Mouse (Mus musculus) adrenal gland, postnatal 36 days (tissue): Measurements from ENCODE around the gene Pde6c. TPM values are rescaled to one million over a fixed set of nuclear protein-coding genes. Genes with fewer than 3 reads are reported as not detected.

Experiments used
- DNase-seq, 2 experiments: peaks; one replicate each; pipeline ENCODE4 v3.0.0; 2021; ENCODE audit warnings: mixed read lengths in 1 of 2
- long read RNA-seq, 2 experiments: library from polyadenylated mRNA; stranded (forward); transcript quantifications; one replicate each; pipeline ENCODE4 v2.0.0; 2021; ENCODE audit warnings: borderline sequencing depth in 2 of 2
- total RNA-seq, 2 experiments: library from RNA; stranded (reverse); gene quantifications; 2 replicates each; pipeline ENCODE4 v1.2.3; 2021

Pde6c gene
- total RNA-seq: not detected
- long read RNA-seq, experiment 1: 0 reads
- long read RNA-seq, experiment 2, partial matches to known transcripts: 0 of 1 reads
- long read RNA-seq, experiment 2, other reads (novel, unspliced or antisense): 1 of 1 reads

DNA sequence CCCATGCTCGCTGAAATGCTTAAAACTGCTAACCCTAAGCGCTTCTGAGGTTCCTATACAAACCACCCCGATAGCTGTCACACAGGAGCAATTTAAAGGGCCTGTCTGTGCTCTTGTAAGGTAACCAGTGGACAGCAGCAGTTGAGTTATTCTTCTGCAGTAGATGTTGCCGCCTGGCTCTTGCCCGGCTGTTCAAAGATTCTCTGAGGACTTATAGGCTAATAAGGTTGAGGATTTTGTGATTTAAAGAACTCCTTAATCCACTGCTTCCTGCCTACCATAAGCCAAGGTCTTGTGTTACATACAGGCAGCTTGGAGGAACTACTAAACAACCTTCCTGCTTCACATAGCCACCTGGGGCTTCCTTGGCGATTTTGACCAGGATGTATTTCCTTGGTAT, at the start of gene Pde6c:
Gene Pde6c, plus strand, starts transcription at position 301 of the 400 bp plus-strand sequence.
- no peak for DNase-seq

DNA sequence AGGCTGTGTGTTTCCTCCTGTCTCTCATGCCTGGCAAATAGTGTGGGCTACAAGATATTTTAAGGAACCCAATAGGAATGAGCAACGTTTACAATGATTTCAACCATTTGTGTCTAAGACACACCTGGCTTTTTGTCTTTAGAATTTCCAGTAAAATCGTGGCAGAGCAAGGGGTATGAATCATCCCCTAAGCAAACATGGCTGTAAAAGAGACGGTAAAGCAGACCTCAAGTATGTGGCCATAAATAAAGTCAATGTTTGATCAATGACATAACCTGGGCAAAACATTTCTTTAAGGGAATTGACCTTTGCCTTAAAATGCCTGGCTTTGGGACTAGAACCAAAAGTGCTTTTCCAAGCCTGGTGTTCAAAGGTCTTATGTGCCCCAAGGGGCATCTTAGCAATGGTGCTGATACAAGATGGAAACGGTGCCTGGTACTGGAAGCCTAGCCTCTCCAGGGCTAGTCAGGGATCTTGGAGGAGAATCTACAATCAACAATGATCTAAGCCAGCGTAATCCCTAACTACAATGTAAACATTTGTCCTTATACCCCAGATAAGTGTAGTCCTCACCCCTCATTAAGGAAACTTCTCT, 49.6 kb upstream of the Pde6c start:
- DNase-seq: no peak

GRCm38 (mm10) chr19:38085841-38086240, 46.7 kb upstream of the Pde6c start:
- DNase-seq: no peak

DNA sequence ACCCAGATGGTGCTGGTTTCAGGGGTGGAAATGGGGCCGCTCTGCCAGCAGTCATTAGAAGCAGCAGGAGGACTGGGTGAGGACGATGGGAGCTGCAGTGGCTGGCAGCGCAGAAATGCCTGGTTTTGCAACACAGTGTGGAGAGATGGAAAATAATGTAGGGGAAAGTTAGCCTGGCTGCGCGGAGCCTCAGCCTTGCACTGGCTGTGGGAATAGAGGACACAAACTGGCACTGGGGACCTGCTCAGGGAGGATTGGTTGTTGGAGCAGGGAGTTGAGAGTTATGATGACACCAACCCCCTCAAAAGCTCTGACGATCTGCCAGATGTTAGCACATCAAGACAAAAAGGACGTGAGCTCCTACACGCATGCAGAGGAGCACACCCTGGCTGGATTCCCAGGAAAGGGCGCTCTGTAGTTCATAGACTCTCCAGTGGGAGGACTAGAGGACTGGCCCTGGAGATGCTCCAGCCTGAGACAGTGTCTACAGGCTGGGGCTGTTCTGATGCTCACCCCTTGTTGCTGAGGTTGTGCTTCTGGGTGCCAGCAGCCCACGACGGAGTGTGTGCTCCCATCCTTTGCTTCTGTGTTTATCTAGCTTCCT, 45.5 kb upstream of the Pde6c start:
- DNase-seq: peak; percentile 39 to 51

GRCm38 (mm10) chr19:38089358-38089757, 43.2 kb upstream of the Pde6c start:
- peak in 1 of 2 experiments; percentile 22 for DNase-seq

DNA sequence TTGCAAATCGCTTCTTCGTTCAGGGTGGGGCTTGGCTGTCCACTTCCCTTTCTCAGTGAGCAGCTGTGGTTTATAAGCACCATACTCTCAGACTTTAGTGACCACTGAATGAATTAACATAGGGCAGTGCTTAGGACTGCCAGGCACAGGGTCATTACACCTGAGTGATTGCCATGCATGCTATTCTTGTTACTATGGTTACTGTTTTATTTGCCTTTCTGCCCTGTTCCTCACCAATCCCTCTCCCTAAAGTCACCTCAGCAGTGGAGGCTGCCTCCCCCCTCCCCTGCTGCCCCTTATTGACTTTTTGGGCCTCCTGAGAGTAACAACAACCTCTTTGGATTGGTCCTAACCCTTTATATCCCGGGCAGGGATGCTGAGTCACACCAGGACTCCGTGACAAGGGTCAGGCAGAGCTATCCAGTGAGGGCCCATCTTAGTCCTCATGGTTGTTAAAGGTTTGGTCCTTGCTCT, 41.0 kb upstream of the Pde6c start:
- DNase-seq: no peak

DNA sequence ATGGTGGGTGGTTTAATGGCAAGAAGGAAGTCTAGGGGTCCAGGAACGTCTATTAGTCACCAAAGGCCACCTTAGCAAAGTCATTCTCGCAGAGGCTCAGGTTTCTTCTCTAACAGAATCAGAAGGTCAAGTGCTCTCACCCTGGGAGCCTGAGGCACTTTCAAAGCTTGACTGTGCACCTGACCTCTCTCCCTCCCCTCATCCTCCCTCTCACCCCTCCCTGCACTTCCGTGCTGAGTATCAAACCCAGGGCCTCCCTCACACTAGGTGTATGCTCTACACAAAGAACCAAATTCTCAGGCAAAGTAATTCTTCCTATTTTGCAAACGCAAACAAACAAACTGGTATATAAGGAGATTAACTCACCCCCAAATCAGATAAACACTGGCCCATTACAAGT, 36.4 kb upstream of the Pde6c start:
- DNase-seq: no peak

DNA sequence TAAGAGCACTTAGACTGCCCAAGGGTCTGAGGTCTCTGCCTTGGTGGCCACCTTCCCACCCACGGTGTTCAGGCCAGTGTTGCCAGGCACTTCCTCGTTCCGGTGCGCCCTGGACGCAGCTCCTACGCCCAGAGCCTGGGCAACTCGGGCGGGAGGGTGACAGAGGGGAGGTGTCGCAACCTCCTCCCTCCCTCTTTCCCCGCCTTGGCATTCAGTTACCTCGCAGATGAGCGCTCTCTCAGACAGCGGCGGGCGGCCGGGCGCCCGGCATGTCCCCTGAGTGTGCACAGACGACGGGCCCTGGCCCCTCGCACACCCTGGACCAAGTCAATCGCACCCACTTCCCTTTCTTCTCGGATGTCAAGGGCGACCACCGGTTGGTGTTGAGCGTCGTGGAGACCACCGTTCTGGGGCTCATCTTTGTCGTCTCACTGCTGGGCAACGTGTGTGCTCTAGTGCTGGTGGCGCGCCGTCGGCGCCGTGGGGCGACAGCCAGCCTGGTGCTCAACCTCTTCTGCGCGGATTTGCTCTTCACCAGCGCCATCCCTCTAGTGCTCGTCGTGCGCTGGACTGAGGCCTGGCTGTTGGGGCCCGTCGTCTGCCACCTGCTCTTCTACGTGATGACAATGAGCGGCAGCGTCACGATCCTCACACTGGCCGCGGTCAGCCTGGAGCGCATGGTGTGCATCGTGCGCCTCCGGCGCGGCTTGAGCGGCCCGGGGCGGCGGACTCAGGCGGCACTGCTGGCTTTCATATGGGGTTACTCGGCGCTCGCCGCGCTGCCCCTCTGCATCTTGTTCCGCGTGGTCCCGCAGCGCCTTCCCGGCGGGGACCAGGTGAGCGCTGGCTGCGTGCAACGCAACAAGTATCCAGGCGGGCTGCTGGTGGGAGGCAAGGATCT, 35.5 kb upstream of the Pde6c start, which contains the start of gene Ffar4:
Gene Ffar4, plus strand, starts transcription at position 214 of the 901 bp plus-strand sequence.
- peak; percentile 32 to 51 for DNase-seq

- DNase-seq: no peak
These were observed 24.7 kb upstream of the Pde6c start for GRCm38 (mm10) chr19:38107871-38108270.

GRCm38 (mm10) chr19:38109506-38110242, 22.9 kb upstream of the Pde6c start:
- no peak for DNase-seq

- DNase-seq: no peak
These were observed 21.5 kb upstream of the Pde6c start for GRCm38 (mm10) chr19:38111056-38111455.

DNA sequence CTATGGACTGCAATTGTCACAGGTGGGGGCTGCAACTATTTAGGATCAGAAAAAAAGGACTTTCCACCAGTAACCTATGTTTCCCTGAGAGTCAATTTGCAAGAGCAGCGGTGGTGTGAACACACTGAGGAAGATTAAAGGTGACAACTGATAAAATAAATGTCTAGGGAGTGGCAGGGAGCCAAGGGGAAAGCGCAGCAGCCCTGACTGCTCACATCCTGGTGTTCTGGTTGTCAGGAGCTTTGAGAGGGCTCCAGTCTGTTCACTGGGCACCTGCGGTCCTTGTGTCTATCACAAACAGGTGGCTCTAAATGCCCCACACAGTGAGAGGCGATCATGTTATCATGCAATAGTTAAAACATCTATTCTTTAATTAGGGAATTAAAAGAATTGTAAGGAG, 20.0 kb upstream of the Pde6c start:
- no peak for DNase-seq

- DNase-seq: no peak
These were observed 17.6 kb upstream of the Pde6c start for GRCm38 (mm10) chr19:38114834-38115491.

GRCm38 (mm10) chr19:38120123-38120760, 12.3 kb upstream of the Pde6c start:
- DNase-seq: no peak

DNA sequence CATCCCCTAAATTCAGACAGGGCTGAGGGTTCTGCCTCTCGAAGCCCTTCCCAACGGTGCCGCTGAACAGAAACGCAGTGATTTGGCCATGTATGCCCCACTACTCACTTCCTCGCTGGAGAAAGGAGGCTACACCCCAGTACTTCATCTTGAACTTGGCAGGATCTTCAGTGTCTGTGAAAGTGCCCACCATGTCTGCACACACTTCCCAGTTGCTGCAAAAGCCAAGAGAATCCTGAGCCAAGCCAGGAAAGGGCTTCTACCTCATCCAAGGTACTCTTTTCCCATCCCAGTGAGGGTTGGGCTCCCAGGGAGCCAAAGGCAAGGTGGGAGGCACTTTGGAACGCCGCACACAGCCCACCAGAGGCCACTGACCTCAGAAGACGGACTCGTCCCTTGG, 8.7 kb upstream of the Pde6c start:
- DNase-seq: no peak

DNA sequence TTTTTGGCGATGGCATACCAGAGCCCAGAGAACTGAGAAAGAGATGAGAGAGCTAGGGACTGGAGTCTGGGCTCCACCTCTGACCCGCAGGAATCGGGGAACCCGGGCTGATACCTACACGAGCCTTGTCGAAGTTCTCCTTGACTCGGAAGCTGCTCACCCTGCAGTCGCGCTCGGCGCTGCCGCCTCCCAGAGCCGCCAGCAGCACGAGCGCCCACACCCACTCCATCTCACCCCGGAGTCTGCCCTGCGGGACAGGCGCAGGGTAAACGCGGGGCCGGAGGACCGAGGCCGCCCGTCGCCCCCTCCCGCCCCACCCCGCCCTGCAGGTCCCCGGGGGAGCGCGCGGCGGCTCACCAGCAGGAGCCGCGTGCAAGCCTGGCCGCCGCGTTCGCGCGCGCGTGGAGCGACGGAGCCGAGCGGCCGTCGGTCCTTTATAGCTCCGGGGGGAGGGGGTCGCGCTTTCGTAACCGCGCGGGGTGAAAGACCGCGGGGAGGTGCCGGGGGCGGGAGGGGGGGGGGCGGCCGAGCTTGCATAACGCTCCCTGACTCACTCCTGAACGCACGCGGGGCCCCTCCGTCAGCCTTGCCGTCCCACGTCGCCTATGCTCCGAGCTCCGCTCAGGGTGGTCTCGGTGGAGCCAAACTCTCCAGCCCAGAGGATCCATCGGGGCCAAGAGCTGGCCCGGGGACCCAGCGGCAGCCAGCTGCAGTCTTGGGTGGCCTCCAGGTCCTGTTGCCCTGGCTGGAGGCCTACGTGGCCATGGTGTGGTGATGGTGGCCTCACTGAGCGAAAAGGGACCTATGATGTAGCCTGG, 8.0 kb upstream of the Pde6c start:
- DNase-seq: peak; percentile 27 to 44

DNA sequence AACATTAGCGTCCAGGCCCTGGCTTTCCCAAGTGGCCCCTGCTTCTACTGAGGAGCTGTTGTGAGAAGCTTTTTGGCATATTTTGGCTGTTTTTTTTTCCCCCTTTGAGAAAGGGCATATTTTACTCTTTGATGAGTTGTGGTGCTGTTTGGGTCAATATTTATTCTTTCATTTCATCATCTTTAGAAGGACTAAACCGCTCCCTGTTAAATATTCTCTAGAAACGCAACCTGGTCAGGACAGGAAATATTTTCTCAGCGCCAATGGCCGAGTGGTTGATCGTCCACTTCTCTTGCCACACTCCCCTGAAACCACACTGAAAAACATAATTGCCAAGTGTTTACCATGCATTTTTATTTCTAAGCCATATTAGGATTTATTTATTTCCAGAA, 7.4 kb upstream of the Pde6c start, which contains the start of gene Rbp4:
Gene Rbp4, minus strand, starts transcription at position 63 of the 392 bp plus-strand sequence.
- DNase-seq: no peak

DNA sequence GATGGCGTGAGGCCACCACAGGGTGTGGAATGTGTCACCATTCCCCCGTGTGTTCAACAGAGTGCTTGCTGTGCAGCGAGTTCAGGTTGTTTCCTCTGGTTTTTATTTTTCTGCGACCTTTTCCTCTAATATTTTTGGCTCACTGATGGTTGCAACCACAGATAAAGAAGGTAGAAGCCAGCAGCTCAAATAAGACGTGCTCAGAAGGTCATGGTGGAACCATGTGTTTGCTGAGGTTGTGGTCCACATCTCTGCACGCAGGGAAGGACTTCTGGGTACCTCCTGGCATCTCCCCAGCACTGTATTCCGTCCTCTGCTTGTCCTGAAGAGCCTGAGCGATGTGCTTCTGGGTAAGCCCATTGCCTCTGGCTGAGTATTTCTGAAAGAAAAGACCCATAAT, 5.9 kb upstream of the Pde6c start:
- no peak for DNase-seq

DNA sequence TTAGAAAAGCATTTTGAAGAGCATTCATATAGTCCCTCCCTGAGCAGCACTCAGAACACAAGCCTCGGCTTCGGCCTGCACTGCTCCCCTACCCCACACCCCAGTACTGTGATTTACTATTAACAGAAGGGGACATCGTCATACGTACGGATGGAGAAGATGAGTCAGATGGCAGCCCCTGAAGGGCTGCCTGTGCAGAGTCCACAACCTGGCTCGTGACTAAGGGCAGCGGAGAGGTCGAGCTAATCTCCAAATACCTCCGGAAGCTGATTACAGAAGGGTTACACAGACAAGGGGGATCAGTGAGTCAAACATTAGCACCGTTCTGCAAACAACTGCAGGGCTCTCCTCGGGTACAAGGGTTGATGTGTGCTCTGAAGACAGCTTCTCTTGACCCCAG, 1.4 kb downstream of the Pde6c start:
- DNase-seq: no peak

DNA sequence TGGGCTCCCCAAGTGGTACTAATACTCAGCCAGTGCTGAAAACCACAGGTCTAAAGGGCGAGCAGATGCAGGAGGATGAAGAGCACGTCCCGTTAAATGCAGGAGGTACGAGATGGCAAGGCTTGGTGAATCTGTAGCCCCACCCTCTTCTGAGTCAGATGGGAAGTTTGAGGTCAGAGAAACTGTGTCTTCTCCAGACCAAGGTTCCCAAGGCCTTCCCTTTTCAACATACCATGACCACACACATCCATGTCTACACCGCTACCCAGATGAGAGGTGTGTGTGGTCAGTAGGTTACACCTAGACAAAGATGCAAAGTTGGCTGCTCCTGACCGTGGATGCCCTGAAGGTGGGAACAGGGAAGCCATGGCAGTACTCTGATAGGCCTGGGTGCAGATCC, 2.2 kb downstream of the Pde6c start:
- no peak for DNase-seq
